Mouse (Mus musculus): ENCODE results near the gene Mov10l1.
A peak's percentile ranks its signal among the peaks of the same experiment; 100 is the strongest.

The Mov10l1 gene

GRCm38 (mm10) chr15:89016722-89017121, 34.0 kb downstream of the Mov10l1 start:
- no peak for DNase-seq (ENCODE audit: low spot score)

DNA sequence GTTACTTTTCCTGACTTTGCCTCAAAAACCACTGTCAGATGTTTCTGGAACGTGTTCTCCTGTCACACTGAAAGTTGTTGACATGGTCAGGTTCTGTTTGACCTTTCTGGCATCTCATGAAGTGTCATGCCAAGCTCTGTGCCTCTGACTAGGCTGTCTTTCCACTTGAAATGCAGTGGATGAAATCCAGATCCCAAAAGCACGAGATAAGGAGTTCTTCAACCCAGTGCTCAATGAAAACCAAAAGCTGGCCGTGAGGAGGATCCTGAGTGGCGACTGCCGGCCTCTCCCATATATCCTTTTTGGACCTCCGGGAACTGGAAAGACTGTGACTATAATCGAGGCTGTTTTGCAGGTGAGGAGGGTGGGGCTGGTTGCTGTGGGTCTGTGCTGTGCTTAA, 37.4 kb downstream of the Mov10l1 start:
- DNase-seq (ENCODE audit: low spot score), result peak; percentile 12

GRCm38 (mm10) chr15:89020492-89020891, 37.8 kb downstream of the Mov10l1 start:
- no peak for DNase-seq (ENCODE audit: low spot score)

GRCm38 (mm10) chr15:89044381-89044780, 61.7 kb downstream of the Mov10l1 start:
- DNase-seq (ENCODE audit: low spot score), result no peak

GRCm38 (mm10) chr15:89046356-89046755, 63.6 kb downstream of the Mov10l1 start:
- no peak for DNase-seq (ENCODE audit: low spot score)

DNA sequence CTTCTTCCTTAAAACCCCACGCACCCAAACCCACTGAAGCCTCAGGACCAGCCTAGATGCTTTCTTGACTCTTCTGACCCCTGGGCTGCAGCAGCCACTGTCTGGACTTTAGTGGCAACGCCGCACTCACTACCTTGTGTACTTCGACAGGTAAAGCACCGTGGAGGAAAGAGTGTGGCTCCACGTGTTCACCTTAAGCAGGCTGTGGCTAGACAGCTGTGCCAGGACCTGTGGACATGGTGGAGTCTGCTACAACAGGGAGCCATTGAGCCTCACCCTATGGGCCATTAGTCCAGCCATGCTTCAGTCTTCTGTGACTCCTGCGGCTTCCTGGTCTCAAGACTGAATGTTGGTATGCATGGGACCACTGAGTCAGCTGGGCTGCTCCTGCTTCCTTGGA, 72.0 kb downstream of the Mov10l1 start:
- no peak for DNase-seq (ENCODE audit: low spot score)

- DNase-seq (ENCODE audit: low spot score), result no peak
Observed at GRCm38 (mm10) chr15:89058736-89059135, 76.0 kb downstream of the Mov10l1 start.

- DNase-seq (ENCODE audit: low spot score), result no peak
Observed at GRCm38 (mm10) chr15:89059161-89059931, 76.6 kb downstream of the Mov10l1 start, which contains the start of gene Panx2. TSS of gene Panx2 (plus strand) at chr15:89059734.

DNA sequence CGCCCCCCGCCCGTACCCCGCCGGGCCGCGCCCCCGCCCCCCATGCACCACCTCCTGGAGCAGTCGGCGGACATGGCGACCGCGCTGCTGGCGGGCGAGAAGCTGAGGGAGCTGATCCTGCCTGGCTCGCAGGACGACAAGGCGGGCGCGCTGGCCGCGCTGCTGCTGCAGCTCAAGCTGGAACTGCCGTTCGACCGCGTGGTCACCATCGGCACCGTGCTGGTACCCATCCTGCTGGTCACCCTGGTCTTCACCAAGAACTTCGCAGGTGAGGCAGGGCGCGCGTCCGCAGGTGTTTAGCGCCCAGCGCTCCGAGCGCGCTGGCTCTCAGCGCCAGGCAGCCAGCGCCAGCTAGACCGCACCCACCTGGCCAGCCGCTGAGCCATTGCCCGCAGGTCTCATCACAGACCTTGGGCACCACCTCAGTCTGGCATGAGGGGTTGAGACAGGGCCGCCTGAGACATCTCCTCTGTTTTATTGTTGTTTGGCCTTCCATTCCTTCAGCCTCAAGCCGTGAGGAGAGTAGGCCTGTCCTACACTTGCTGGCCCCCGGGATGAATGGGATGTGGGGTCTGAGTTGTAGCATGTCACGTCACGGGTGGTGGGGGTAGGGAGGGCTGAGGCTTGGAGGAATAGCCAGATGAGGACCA, 77.4 kb downstream of the Mov10l1 start:
- DNase-seq (ENCODE audit: low spot score), result peak; percentile 36

GRCm38 (mm10) chr15:89060811-89061460, 78.2 kb downstream of the Mov10l1 start:
- no peak for DNase-seq (ENCODE audit: low spot score)

DNA sequence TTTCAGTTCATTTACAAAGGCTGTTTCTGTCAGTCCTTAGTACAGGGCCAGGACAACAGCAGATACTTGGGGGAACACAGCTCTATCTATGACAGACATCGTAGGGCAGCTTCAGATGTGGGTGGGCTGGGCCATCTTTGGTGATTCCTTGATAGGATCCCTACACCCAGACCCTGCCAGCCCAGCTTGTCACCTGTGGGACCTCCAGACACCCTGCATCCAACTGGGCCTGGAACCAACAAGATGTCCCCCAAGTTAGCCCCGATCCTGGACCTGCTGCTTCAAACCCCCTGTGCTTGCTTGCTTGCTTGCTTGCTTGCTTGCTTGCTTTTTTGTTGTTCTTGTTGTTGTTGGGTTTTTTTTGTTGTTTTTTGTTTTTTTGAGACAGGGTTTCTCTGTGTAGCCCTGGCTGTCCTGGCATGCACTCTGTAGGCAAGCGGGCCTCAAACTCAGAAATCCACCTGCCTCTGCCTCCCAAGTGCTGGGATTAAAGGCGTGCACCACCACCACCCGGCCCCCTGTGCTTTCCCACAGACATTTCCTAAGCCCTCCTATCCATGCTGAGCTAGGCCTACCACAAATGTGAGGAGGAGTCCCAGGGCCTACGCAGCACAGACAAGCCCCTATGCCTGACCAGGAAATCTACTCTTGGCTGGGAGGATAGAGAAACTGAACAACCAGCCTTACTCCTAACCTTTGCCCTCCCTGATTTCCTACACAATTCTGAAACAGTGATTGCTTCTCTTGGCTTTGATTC, 79.2 kb downstream of the Mov10l1 start:
- no peak for DNase-seq (ENCODE audit: low spot score)

GRCm38 (mm10) chr15:89062518-89062910, 79.8 kb downstream of the Mov10l1 start:
- DNase-seq (ENCODE audit: low spot score), result no peak

DNA sequence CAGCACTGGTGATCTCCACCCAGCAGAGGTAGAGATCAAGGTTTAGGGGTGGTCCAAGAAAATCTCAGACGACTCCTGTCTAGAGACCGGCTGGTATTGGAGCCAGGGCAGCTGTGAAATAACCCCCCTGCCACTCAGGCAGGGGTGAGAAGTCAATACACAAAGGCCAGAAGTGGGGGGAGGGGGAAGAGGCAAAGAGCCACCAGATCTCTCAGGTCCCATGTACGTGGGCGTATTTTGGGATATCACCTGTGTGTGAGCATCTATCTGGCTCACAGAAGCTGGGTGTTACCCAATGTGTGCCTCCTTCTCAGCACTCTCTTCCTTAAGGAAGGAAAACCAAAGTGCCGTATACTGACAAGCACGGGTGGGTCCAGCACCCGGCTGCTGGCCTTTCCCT, 80.3 kb downstream of the Mov10l1 start:
- DNase-seq (ENCODE audit: low spot score), result no peak

DNA sequence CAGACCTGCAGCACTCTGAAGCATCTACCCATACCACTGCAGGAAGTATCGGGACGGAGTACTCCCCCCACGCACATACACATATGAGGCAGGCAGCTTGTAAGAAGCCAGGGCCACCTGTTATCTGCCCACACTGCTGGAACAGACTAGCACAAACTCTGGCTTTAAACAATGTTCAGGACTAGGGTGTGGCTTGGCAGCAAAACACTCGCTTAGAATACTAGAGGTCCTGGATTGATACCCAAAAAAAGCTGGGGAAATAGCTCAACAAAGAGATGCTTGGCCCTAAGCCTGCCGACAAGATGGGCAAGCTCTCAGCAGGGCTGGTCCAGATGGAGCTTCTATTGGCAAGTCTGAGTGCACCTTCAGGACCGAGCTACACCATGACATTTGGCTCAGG, 80.8 kb downstream of the Mov10l1 start:
- DNase-seq (ENCODE audit: low spot score), result no peak

GRCm38 (mm10) chr15:89064891-89065290, 82.2 kb downstream of the Mov10l1 start:
- no peak for DNase-seq (ENCODE audit: low spot score)

DNA sequence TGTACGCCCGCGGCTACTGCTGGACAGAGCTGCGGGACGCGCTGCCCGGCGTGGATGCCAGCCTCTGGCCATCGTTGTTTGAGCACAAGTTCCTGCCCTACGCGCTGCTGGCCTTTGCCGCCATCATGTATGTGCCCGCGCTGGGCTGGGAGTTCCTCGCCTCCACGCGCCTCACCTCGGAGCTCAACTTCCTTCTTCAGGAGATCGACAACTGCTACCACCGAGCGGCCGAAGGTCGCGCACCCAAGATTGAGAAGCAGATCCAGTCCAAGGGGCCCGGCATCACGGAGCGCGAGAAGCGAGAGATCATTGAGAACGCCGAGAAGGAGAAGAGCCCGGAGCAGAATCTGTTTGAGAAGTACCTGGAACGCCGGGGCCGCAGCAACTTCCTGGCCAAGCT, 84.9 kb downstream of the Mov10l1 start:
- DNase-seq (ENCODE audit: low spot score), result no peak

- no peak for DNase-seq (ENCODE audit: low spot score)
Observed at GRCm38 (mm10) chr15:89068226-89068625, 85.5 kb downstream of the Mov10l1 start.

- DNase-seq (ENCODE audit: low spot score), result no peak
Observed at GRCm38 (mm10) chr15:89069336-89069840, 86.7 kb downstream of the Mov10l1 start.

GRCm38 (mm10) chr15:89070606-89071005, 87.9 kb downstream of the Mov10l1 start:
- DNase-seq (ENCODE audit: low spot score), result no peak

DNA sequence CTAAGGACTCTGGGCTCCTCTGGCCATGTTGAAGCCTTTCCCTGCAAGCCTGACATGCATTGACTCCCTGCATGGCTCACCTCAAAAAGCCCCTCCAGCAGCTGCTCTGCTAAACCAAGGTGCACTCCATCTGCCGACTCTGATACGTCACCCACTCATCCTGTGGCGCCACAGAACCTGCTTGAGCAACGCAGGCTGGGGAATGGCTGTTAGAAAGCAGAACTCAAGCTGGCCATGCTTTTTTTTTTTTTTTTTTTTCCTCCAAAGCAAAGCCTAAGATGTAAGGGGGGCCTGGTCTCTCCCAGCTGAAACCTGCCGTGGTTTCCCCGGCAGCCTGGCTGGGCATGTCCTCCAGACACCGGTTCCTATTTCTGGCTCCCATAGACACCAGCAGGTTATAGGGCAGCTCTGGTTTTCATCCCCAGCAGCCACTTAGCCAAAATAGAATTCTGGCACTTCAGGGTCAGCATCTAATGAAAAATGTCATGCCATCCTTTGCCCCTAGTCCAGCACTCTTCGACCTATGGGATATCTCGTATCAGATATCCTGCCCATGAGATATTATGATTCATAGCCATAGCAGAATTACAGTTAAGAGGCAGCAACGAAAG, 91.4 kb downstream of the Mov10l1 start:
- peak; percentile 57 for DNase-seq (ENCODE audit: low spot score)

DNA sequence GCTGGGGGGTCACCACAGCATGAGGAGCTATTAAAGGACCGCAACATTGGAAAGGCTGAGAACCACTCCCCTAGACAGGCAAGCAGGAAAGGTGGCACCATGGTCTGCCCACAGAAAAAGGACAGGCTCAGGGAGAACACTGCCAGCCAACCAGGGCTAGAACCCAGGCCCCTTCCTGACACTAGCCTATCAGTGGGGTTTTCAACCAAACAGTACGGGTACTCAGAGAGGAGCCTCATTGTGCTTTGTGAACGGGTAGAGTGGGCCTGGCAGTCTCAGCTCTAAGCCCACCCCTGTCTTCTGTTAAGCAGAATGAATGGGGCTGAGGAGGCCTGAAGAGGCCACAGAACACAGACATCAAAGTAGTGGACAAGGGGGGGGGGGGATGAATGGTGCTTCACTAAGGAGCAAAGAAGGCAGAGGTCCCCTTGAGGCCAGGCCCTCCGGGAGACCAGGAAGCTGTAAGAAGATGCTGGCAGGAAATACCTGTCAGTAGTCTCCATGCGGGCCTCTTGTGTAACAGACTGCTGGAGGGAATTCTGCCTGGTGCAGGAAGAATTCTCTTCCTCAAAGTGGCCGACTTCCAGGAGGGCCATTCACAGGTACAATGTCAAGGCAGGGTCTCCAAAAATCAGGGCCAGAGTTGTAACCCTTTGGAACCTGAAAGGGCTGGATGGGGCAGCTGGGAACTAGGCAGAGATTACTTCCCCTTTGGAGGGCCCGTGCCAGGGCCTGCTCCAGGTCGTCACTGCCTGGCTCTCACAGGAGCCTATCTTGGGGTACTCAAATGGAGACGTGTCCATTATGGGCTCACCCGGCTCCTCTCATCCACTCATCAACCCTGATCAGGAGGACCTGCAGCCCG, 92.1 kb downstream of the Mov10l1 start, which contains the start of gene Trabd:
Gene Trabd, plus strand, starts transcription at position 512 of the 865 bp plus-strand sequence.
- DNase-seq (ENCODE audit: low spot score), result peak; percentile 51

All from MN1 (cell line).